Mouse (Mus musculus): ENCODE results near the gene Fam129a. TPM values are rescaled to one million over a fixed set of nuclear protein-coding genes. Genes with fewer than 3 reads are reported as not detected.
A peak's percentile ranks its signal among the peaks of the same experiment; 100 is the strongest.

Fam129a gene
- not detected in 2 replicates for polyA plus RNA-seq (2012; ENCODE audit: insufficient read depth, insufficient read length, low replicate concordance, missing spikeins)

GRCm38 (mm10) chr1:151570981-151571837 is at the start of gene Fam129a:
Gene Fam129a (plus strand): TSS chr1:151571186.
- Histone ChIP-seq H3K4me1 (ENCODE audit: control insufficient read depth, insufficient read depth, low read length) (peaks cover 11% of the 10 kb centered on the region), H3K4me3 (ENCODE audit: insufficient read depth, low read depth, low read length) (peak within 1 kb of the TSS; percentile 40), H3K27ac (ENCODE audit: insufficient read depth, low read depth, low read length) (no peak within 1 kb of the TSS)
- WGBS = 9% methylated on average over 46 of the region's 46 CpGs
- TF ChIP-seq POLR2A (IDR thresholded peaks at IDR 0.05; ENCODE audit: insufficient read depth, low read depth, low read length) (no peak), CTCF (IDR thresholded peaks at IDR 0.05; ENCODE audit: insufficient read depth, low read depth, low read length) (no peak)

- TF ChIP-seq POLR2A (IDR thresholded peaks at IDR 0.05; ENCODE audit: insufficient read depth, low read depth, low read length) (no peak), CTCF (IDR thresholded peaks at IDR 0.05; ENCODE audit: insufficient read depth, low read depth, low read length) (no peak)
- H3K4me1 ChIP-seq (ENCODE audit: control insufficient read depth, insufficient read depth, low read length) = no peaks in the 10 kb centered on the region
- WGBS = 75% methylated on average over 3 of the region's 3 CpGs
- no peak overlapping the region for H3K4me3 ChIP-seq (ENCODE audit: insufficient read depth, low read depth, low read length)
- no peak overlapping the region for H3K27ac ChIP-seq (ENCODE audit: insufficient read depth, low read depth, low read length)
Measured at GRCm38 (mm10) chr1:151526701-151527100, 44.3 kb upstream of the Fam129a start.

- WGBS = 87% methylated on average over 6 of the region's 6 CpGs
- TF ChIP-seq POLR2A (IDR thresholded peaks at IDR 0.05; ENCODE audit: insufficient read depth, low read depth, low read length) (no peak), CTCF (IDR thresholded peaks at IDR 0.05; ENCODE audit: insufficient read depth, low read depth, low read length) (no peak)
- Histone ChIP-seq H3K4me1 (ENCODE audit: control insufficient read depth, insufficient read depth, low read length) (no peaks in the 10 kb centered on the region), H3K27ac (ENCODE audit: insufficient read depth, low read depth, low read length) (no peak overlapping the region), H3K4me3 (ENCODE audit: insufficient read depth, low read depth, low read length) (no peak overlapping the region)
Measured at GRCm38 (mm10) chr1:151543796-151544477, 27.0 kb upstream of the Fam129a start.

- Histone ChIP-seq H3K4me3 (ENCODE audit: insufficient read depth, low read depth, low read length) (no peak overlapping the region), H3K4me1 (ENCODE audit: control insufficient read depth, insufficient read depth, low read length) (no peaks in the 10 kb centered on the region), H3K27ac (ENCODE audit: insufficient read depth, low read depth, low read length) (no peak overlapping the region)
- 97% methylated on average over 3 of the region's 3 CpGs for WGBS
- TF ChIP-seq CTCF (IDR thresholded peaks at IDR 0.05; ENCODE audit: insufficient read depth, low read depth, low read length) = no peak
- TF ChIP-seq POLR2A (IDR thresholded peaks at IDR 0.05; ENCODE audit: insufficient read depth, low read depth, low read length) = no peak
Measured at GRCm38 (mm10) chr1:151544581-151544980, 26.4 kb upstream of the Fam129a start.

GRCm38 (mm10) chr1:151545571-151545970 is 25.4 kb upstream of the Fam129a start:
- no peaks in the 10 kb centered on the region for H3K4me1 ChIP-seq (ENCODE audit: control insufficient read depth, insufficient read depth, low read length)
- H3K27ac ChIP-seq (ENCODE audit: insufficient read depth, low read depth, low read length) = no peak overlapping the region
- H3K4me3 ChIP-seq (ENCODE audit: insufficient read depth, low read depth, low read length) = no peak overlapping the region
- no peak for TF ChIP-seq CTCF (IDR thresholded peaks at IDR 0.05; ENCODE audit: insufficient read depth, low read depth, low read length)
- no peak for TF ChIP-seq POLR2A (IDR thresholded peaks at IDR 0.05; ENCODE audit: insufficient read depth, low read depth, low read length)
- 88% methylated on average over 7 of the region's 7 CpGs for WGBS

- Histone ChIP-seq H3K4me3 (ENCODE audit: insufficient read depth, low read depth, low read length) (no peak overlapping the region), H3K4me1 (ENCODE audit: control insufficient read depth, insufficient read depth, low read length) (no peaks in the 10 kb centered on the region), H3K27ac (ENCODE audit: insufficient read depth, low read depth, low read length) (no peak overlapping the region)
- 76% methylated on average over 8 of the region's 8 CpGs for WGBS
- TF ChIP-seq CTCF (IDR thresholded peaks at IDR 0.05; ENCODE audit: insufficient read depth, low read depth, low read length) (no peak), POLR2A (IDR thresholded peaks at IDR 0.05; ENCODE audit: insufficient read depth, low read depth, low read length) (no peak)
Measured at GRCm38 (mm10) chr1:151548896-151549610, 21.9 kb upstream of the Fam129a start.

- no peak overlapping the region for H3K27ac ChIP-seq (ENCODE audit: insufficient read depth, low read depth, low read length)
- no peak overlapping the region for H3K4me3 ChIP-seq (ENCODE audit: insufficient read depth, low read depth, low read length)
- TF ChIP-seq CTCF (IDR thresholded peaks at IDR 0.05; ENCODE audit: insufficient read depth, low read depth, low read length) (no peak), POLR2A (IDR thresholded peaks at IDR 0.05; ENCODE audit: insufficient read depth, low read depth, low read length) (no peak)
- 85% methylated on average over 7 of the region's 7 CpGs for WGBS
- no peaks in the 10 kb centered on the region for H3K4me1 ChIP-seq (ENCODE audit: control insufficient read depth, insufficient read depth, low read length)
Measured at GRCm38 (mm10) chr1:151549794-151550193, 21.2 kb upstream of the Fam129a start.

- Histone ChIP-seq H3K27ac (ENCODE audit: insufficient read depth, low read depth, low read length) (no peak overlapping the region), H3K4me3 (ENCODE audit: insufficient read depth, low read depth, low read length) (no peak overlapping the region), H3K4me1 (ENCODE audit: control insufficient read depth, insufficient read depth, low read length) (no peaks in the 10 kb centered on the region)
- no peak for TF ChIP-seq CTCF (IDR thresholded peaks at IDR 0.05; ENCODE audit: insufficient read depth, low read depth, low read length)
- no peak for TF ChIP-seq POLR2A (IDR thresholded peaks at IDR 0.05; ENCODE audit: insufficient read depth, low read depth, low read length)
- 56% methylated on average over 19 of the region's 19 CpGs for WGBS
Measured at GRCm38 (mm10) chr1:151550587-151551479, 20.2 kb upstream of the Fam129a start.

Data from olfactory bulb, adult 2 months (tissue).